Mouse (Mus musculus) B cell, adult (primary cell): ENCODE results near the gene Tpgs1. TPM values are rescaled to one million over a fixed set of nuclear protein-coding genes. Genes with fewer than 3 reads are reported as not detected.

ENCODE experiments used
- total RNA-seq: library from RNA; stranded (reverse); gene quantifications from 4 replicates; pipeline ENCODE4 v1.2.4, GENCODE M21; 2023; ENCODE audit not compliant: inconsistent age

Gene Tpgs1
- total RNA-seq: 13.7 to 19.6 TPM (median 17.1 TPM) in 4 replicates

GRCm38 (mm10) chr10:79668771-79669575 lies at the start of gene Tpgs1:
TSS of gene Tpgs1 (plus strand) at chr10:79669369.

GRCm38 (mm10) chr10:79637128-79638110 lies 31.8 kb upstream of the Tpgs1 start, which contains the start of gene Shc2:
TSS of gene Shc2 (minus strand) at chr10:79637918.

GRCm38 (mm10) chr10:79645711-79646110 lies 23.5 kb upstream of the Tpgs1 start, which contains the start of gene Odf3l2:
TSS of gene Odf3l2 (minus strand) at chr10:79645738.

GRCm38 (mm10) chr10:79664131-79664665 lies 5.0 kb upstream of the Tpgs1 start, which contains the start of gene Madcam1:
TSS of gene Madcam1 (plus strand) at chr10:79664559.

GRCm38 (mm10) chr10:79681591-79682245 lies 12.5 kb downstream of the Tpgs1 start, which contains the start of gene Cdc34:
TSS of gene Cdc34 (plus strand) at chr10:79682195.

GRCm38 (mm10) chr10:79688720-79689119 lies 19.6 kb downstream of the Tpgs1 start, which contains the start of gene Gzmm:
TSS of gene Gzmm (plus strand) at chr10:79689020.

GRCm38 (mm10) chr10:79704065-79704969 lies 35.1 kb downstream of the Tpgs1 start, which contains the start of gene Bsg:
TSS of gene Bsg (plus strand) at chr10:79704491.

GRCm38 (mm10) chr10:79716254-79716987 lies 47.3 kb downstream of the Tpgs1 start, which contains the start of gene Hcn2:
TSS of gene Hcn2 (plus strand) at chr10:79716634.

Other genes with a start within 250 kb of the Tpgs1 start
- not detected in 4 replicates for gene Vmn2r83, start 200.6 kb upstream of the Tpgs1 start, total RNA-seq
- 2.5 to 4.1 TPM (median 3.8 TPM) in 4 replicates for gene Plpp2, start 135.6 kb upstream of the Tpgs1 start, total RNA-seq
- 36.6 to 45.9 TPM (median 40.8 TPM) in 4 replicates for gene Mier2, start 114.2 kb upstream of the Tpgs1 start, total RNA-seq
- not detected in 4 replicates for gene Theg, start 82.0 kb upstream of the Tpgs1 start, total RNA-seq
- gene C2cd4c, start 55.3 kb upstream of the Tpgs1 start, total RNA-seq: not detected in 4 replicates
- not detected in 4 replicates for gene Shc2, start 31.5 kb upstream of the Tpgs1 start, total RNA-seq
- gene Odf3l2, start 23.6 kb upstream of the Tpgs1 start, total RNA-seq: not detected in 4 replicates
- gene Madcam1, start 4.8 kb upstream of the Tpgs1 start, total RNA-seq: not detected in 4 replicates
- 64.7 to 70.9 TPM (median 68.3 TPM) in 4 replicates for gene Cdc34, start 12.8 kb downstream of the Tpgs1 start, total RNA-seq
- 1.2 to 2.8 TPM (median 2.1 TPM) in 4 replicates for gene Gzmm, start 19.7 kb downstream of the Tpgs1 start, total RNA-seq
- 101 to 112 TPM (median 107 TPM) in 4 replicates for gene Bsg, start 35.1 kb downstream of the Tpgs1 start, total RNA-seq
- gene Hcn2, start 47.3 kb downstream of the Tpgs1 start, total RNA-seq: 0.26 TPM in 1 of 4 replicates, not detected in the others
- 55.6 to 79.9 TPM (median 71.2 TPM) in 4 replicates for gene Polrmt, start 77.2 kb downstream of the Tpgs1 start, total RNA-seq
- gene Fgf22, start 85.7 kb downstream of the Tpgs1 start, total RNA-seq: not detected in 4 replicates
- 52.1 to 65.8 TPM (median 59.1 TPM) in 4 replicates for gene Rnf126, start 97.6 kb downstream of the Tpgs1 start, total RNA-seq
- 1.1 to 2.1 TPM (median 1.7 TPM) in 4 replicates for gene Fstl3, start 107.9 kb downstream of the Tpgs1 start, total RNA-seq
- gene Prss57, start 121.6 kb downstream of the Tpgs1 start, total RNA-seq: not detected in 4 replicates
- gene Palm, start 124.2 kb downstream of the Tpgs1 start, total RNA-seq: 5.9 to 8.0 TPM (median 6.7 TPM) in 4 replicates
- gene Misp, start 151.6 kb downstream of the Tpgs1 start, total RNA-seq: not detected in 4 replicates
- 430 to 480 TPM (median 445 TPM) in 4 replicates for gene Ptbp1, start 185.1 kb downstream of the Tpgs1 start, total RNA-seq
- not detected in 4 replicates for gene Prtn3, start 205.1 kb downstream of the Tpgs1 start, total RNA-seq
- gene Plppr3, start 205.3 kb downstream of the Tpgs1 start, total RNA-seq: 0.27 to 1.1 TPM (median 0.75 TPM) in 4 replicates
- gene Elane, start 216.9 kb downstream of the Tpgs1 start, total RNA-seq: not detected in 4 replicates
- gene Cfd, start 221.5 kb downstream of the Tpgs1 start, total RNA-seq: not detected in 4 replicates
- gene Med16, start 239.6 kb downstream of the Tpgs1 start, total RNA-seq: 76.7 to 86.8 TPM (median 80.6 TPM) in 4 replicates
- not detected in 4 replicates for gene Gm26602, start 241.5 kb downstream of the Tpgs1 start, total RNA-seq
- gene Kiss1r, start 247.6 kb downstream of the Tpgs1 start, total RNA-seq: 0.16 to 0.90 TPM (median 0.41 TPM) in 4 replicates